Mouse (Mus musculus) heart, postnatal 0 days (tissue): ENCODE data around the gene Wfdc12. TPM values are rescaled to one million over a fixed set of nuclear protein-coding genes. Genes with fewer than 3 reads are reported as not detected.

Experiments
- ATAC-seq: fragments of 200-750 bp; cut with Nextera tagmentation; 2 replicates; pipeline ENCODE4 v1.8.0; 2017; ENCODE audit warnings: low read depth, moderate number of reproducible peaks, moderate library complexity; ENCODE audit not compliant: insufficient read depth
- DNase-seq: peaks from one replicate; pipeline ENCODE4 v3.0.0-alpha.2; 2016; ENCODE audit warnings: low spot score
- H3K27ac ChIP-seq: fragments of 300-500 bp; sonication (generic); 2 replicates; pipeline ENCODE4 v1.5.1; 2014; ENCODE audit warnings: low read depth, mild to moderate bottlenecking
- H3K27me3 ChIP-seq: fragments of 300-500 bp; sonication (generic); 2 replicates; pipeline ENCODE4 v1.6.1; 2014; ENCODE audit warnings: low read length, mixed read lengths; ENCODE audit not compliant: control insufficient read depth, insufficient read depth
- H3K36me3 ChIP-seq: fragments of 300-500 bp; sonication (generic); replicated peaks from 2 replicates; pipeline ENCODE4 v1.6.1; 2014; ENCODE audit warnings: low read length, mixed read lengths; ENCODE audit not compliant: control insufficient read depth, insufficient read depth
- H3K4me1 ChIP-seq: fragments of 300-500 bp; sonication (generic); 2 replicates; pipeline ENCODE4 v1.6.1; 2014; ENCODE audit warnings: antibody characterized with exemption; ENCODE audit not compliant: control insufficient read depth, insufficient read depth
- H3K4me2 ChIP-seq: fragments of 300-500 bp; sonication (generic); 2 replicates; pipeline ENCODE4 v1.6.1; 2014; ENCODE audit warnings: low read depth, mild to moderate bottlenecking, low read length, moderate library complexity
- H3K4me3 ChIP-seq: fragments of 300-500 bp; sonication (generic); 2 replicates; pipeline ENCODE4 v1.5.1; 2014; ENCODE audit warnings: low read depth, low read length
- H3K9ac ChIP-seq: fragments of 300-500 bp; sonication (generic); replicated peaks from 2 replicates; pipeline ENCODE4 v1.6.1; 2014; ENCODE audit warnings: low read depth, low read length, mixed read lengths
- H3K9me3 ChIP-seq: fragments of 300-500 bp; sonication (generic); replicated peaks from 2 replicates; pipeline ENCODE4 v1.6.1; 2016; ENCODE audit warnings: low read length; ENCODE audit not compliant: control insufficient read depth
- CTCF ChIP-seq: IDR thresholded peaks from 2 replicates; pipeline ENCODE4 v1.5.1; 2016; ENCODE audit warnings: antibody characterized with exemption, control low read depth, low read depth
- EP300 ChIP-seq: IDR thresholded peaks from 2 replicates; pipeline ENCODE4 v1.6.1; 2016; ENCODE audit warnings: antibody characterized with exemption, low read depth
- WGBS: fragments of 180-500 bp; shearing (Covaris S2); extraction: QIAGEN DNeasy Blood & Tissue Kit; methylation state at CpG from one replicate; pipeline ENCODE4 v1.1.7; 2014; 5-methylcytosine and 5-hydroxymethylcytosine counted together
- polyA plus RNA-seq: library from polyadenylated mRNA; unstranded; fragments of >200 nt; fragmentation: Nextera tagmentation; extraction: Ambion mirVana; gene quantifications from 2 replicates; pipeline ENCODE4 v1.2.1, GENCODE M21; 2015
- total RNA-seq: library from RNA; depleted of rRNA; stranded (reverse); fragments of >200 nt; gene quantifications from 2 replicates; pipeline ENCODE4 v1.2.3, GENCODE M21; 2014; ENCODE audit warnings: low replicate concordance

Gene Wfdc12
- total and polyA plus RNA-seq, 2 experiments from 2014 or later: not detected

- TF ChIP-seq CTCF (no peak), EP300 (no peak)
- Histone ChIP-seq H3K9ac (no peak overlapping the region), H3K27me3 (peaks cover 13% of the 10 kb centered on the region; the same call in 1 of the 2 replicates), H3K36me3 (no peaks in the 10 kb centered on the region), H3K4me3 (no peak overlapping the region), H3K4me1 (no peaks in the 10 kb centered on the region), H3K27ac (no peak overlapping the region), H3K4me2 (no peak overlapping the region), H3K9me3 (no peaks in the 10 kb centered on the region)
- DNase-seq (no peak), ATAC-seq (no peak)
- WGBS: 73% methylated on average over 9 of the region's 9 CpGs
These were observed 7.1 kb downstream of the Wfdc12 start for GRCm38 (mm10) chr2:164183340-164183739.

DNA sequence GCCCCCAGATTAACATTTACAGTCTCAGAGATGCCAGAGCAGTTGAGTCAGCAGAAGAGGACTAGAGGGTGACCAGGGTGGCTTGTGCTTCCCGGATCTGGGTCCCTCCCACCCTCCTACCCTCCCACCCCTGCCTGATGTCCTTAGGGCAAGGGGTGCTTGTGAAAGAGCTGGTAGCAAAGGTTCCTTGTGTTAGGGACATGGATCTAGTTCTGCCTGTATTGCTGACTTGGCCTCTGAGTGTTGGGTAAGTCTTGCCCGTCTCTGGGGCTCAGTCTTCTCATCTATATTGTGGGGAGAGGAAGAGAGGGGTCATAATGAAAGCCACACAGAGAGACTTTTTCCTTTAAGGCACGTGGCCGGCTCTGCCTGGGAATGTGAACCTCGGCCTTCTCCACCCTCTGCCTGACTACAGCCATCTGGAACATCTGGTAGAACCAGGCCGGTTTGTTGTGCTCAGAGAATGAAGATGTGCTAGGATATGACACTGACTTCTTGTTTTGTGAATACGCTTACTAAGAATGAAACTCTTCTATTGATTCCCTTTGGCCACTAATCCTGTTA lies 7.6 kb downstream of the Wfdc12 start, which contains the start of gene Wfdc5:
Gene Wfdc5, minus strand, starts transcription at position 51 of the 564 bp plus-strand sequence.
- Histone ChIP-seq H3K36me3 (no peaks in the 10 kb centered on the region), H3K27ac (no peak within 1 kb of the TSS), H3K27me3 (peaks cover 19% of the 10 kb centered on the region; the same call in 1 of the 2 replicates), H3K9ac (no peak within 1 kb of the TSS), H3K4me1 (no peaks in the 10 kb centered on the region), H3K4me2 (no peak within 1 kb of the TSS), H3K9me3 (no peaks in the 10 kb centered on the region), H3K4me3 (no peak within 1 kb of the TSS)
- DNase-seq: no peak
- TF ChIP-seq CTCF (no peak), EP300 (no peak)
- ATAC-seq: no peak
- 76% methylated on average over 7 of the region's 7 CpGs for WGBS

GRCm38 (mm10) chr2:164180770-164181169 lies 9.6 kb downstream of the Wfdc12 start:
- Histone ChIP-seq H3K9me3 (no peaks in the 10 kb centered on the region), H3K4me3 (no peak overlapping the region), H3K4me1 (no peaks in the 10 kb centered on the region), H3K27me3 (peaks cover 21% of the 10 kb centered on the region; the same call in 1 of the 2 replicates), H3K9ac (no peak overlapping the region), H3K27ac (no peak overlapping the region), H3K36me3 (no peaks in the 10 kb centered on the region), H3K4me2 (no peak overlapping the region)
- 67% methylated on average over 4 of the region's 4 CpGs for WGBS
- no peak for DNase-seq
- no peak for TF ChIP-seq CTCF
- no peak for TF ChIP-seq EP300
- no peak for ATAC-seq

DNA sequence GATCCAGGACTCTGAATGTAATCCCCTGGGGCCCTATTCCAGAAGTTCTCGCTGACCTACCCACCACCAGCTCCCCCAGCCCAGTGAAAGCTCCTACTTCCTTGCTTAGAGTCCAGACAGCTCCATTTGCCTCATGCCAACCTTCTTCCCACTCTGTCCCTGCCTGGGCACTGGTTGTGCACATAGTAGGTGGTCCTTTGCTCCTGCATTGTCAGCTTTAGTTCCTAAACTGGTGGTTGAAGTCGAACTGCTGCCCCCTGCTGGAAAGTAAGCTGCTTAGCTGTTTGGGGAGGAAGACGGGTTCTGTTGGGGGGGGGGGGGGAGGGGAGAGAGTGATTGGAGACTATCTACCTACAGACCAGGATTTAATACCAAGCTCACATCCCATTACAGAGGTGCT lies 10.3 kb downstream of the Wfdc12 start:
- H3K4me2 ChIP-seq: no peak overlapping the region
- H3K9ac ChIP-seq: no peak overlapping the region
- DNase-seq (no peak), ATAC-seq (no peak)
- TF ChIP-seq EP300: no peak
- peak; percentile 49 for TF ChIP-seq CTCF
- H3K4me1 ChIP-seq: no peaks in the 10 kb centered on the region
- no peaks in the 10 kb centered on the region for H3K36me3 ChIP-seq
- 38% methylated on average over 3 of the region's 3 CpGs for WGBS
- H3K4me3 ChIP-seq: no peak overlapping the region
- H3K27ac ChIP-seq: no peak overlapping the region
- no peaks in the 10 kb centered on the region for H3K9me3 ChIP-seq
- H3K27me3 ChIP-seq: peaks cover 21% of the 10 kb centered on the region; the same call in 1 of the 2 replicates

DNA sequence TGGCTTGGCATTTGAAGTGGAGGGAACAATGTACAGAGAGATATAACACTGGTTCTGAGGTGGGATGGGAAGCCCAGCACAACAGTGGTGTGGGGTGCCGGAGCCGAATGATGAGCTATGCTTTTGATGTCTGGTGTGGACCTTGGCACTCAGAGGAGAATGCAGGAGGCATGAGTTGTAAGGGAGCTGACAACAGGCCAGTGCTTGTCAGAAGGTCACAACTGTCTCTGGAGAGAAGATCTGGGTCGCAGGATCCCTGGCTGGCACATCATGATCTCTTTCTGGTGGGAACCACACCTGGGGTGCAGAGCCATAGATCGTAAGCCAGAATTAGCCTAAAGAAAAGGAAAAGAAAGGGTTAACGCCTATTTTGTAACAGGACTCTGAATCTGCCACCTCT lies 12.6 kb downstream of the Wfdc12 start:
- no peak overlapping the region for H3K4me3 ChIP-seq
- H3K27me3 ChIP-seq: peaks cover 17% of the 10 kb centered on the region; the same call in 1 of the 2 replicates
- no peaks in the 10 kb centered on the region for H3K36me3 ChIP-seq
- H3K9ac ChIP-seq: no peak overlapping the region
- 68% methylated on average over 5 of the region's 5 CpGs for WGBS
- DNase-seq (no peak), ATAC-seq (no peak)
- H3K4me1 ChIP-seq: no peaks in the 10 kb centered on the region
- no peak overlapping the region for H3K27ac ChIP-seq
- H3K4me2 ChIP-seq: no peak overlapping the region
- H3K9me3 ChIP-seq: no peaks in the 10 kb centered on the region
- TF ChIP-seq CTCF (no peak), EP300 (no peak)

- Histone ChIP-seq H3K27me3 (peaks cover 22% of the 10 kb centered on the region), H3K36me3 (no peaks in the 10 kb centered on the region), H3K9ac (no peak overlapping the region), H3K9me3 (no peaks in the 10 kb centered on the region), H3K27ac (no peak overlapping the region), H3K4me1 (no peaks in the 10 kb centered on the region), H3K4me2 (no peak overlapping the region), H3K4me3 (no peak overlapping the region)
- no peak for DNase-seq
- WGBS: 67% methylated on average over 3 of the region's 3 CpGs
- no peak for ATAC-seq
- no peak for TF ChIP-seq EP300
- no peak for TF ChIP-seq CTCF
These were observed 14.6 kb downstream of the Wfdc12 start for GRCm38 (mm10) chr2:164175850-164176249.
